Mouse (Mus musculus) heart, embryonic 14.5 days (tissue): ENCODE data around the gene Fgfr2. TPM values are rescaled to one million over a fixed set of nuclear protein-coding genes. Genes with fewer than 3 reads are reported as not detected.

ENCODE experiments used
- ATAC-seq: fragments of 200-750 bp; cut with Nextera tagmentation; 2 replicates; pipeline ENCODE4 v1.8.0; 2017; ENCODE audit warnings: low read depth, moderate TSS enrichment; ENCODE audit not compliant: insufficient number of reproducible peaks, insufficient read depth, low FRiP score
- H3K27ac ChIP-seq, 2 experiments: fragments of 200-500 bp in 1 of 2; fragments of 300-500 bp in 1 of 2; sonication (generic) in 1 of 2; replicated peaks in 1 of 2; 2 replicates each; pipeline ENCODE4 v1.5.1; 2012 to 2014; ENCODE audit warnings: low read depth in 2 of 2, low read length in 2 of 2, control low read depth in 1 of 2, mild to moderate bottlenecking in 1 of 2, mixed read lengths in 1 of 2; ENCODE audit not compliant: control insufficient read depth in 1 of 2, insufficient read depth in 1 of 2
- H3K27me3 ChIP-seq: fragments of 300-500 bp; sonication (generic); 2 replicates; pipeline ENCODE4 v1.6.1; 2014; ENCODE audit warnings: mild to moderate bottlenecking, low read length, control low read depth; ENCODE audit not compliant: control insufficient read depth, insufficient read depth
- H3K36me3 ChIP-seq: fragments of 300-500 bp; sonication (generic); 2 replicates; pipeline ENCODE4 v1.6.1; 2014; ENCODE audit warnings: mild to moderate bottlenecking, control low read depth, low read length, mixed read lengths; ENCODE audit not compliant: control insufficient read depth, insufficient read depth
- H3K4me1 ChIP-seq, 2 experiments: fragments of 200-500 bp in 1 of 2; fragments of 300-500 bp in 1 of 2; sonication (generic) in 1 of 2; 2 replicates each; pipeline ENCODE4 v1.6.1; 2012 to 2014; ENCODE audit warnings: low read length in 2 of 2, control low read depth in 1 of 2, mixed read lengths in 1 of 2; ENCODE audit not compliant: control insufficient read depth in 2 of 2, insufficient read depth in 2 of 2
- H3K4me2 ChIP-seq: fragments of 300-500 bp; sonication (generic); 2 replicates; pipeline ENCODE4 v1.6.1; 2014; ENCODE audit warnings: mild to moderate bottlenecking, low read length
- H3K4me3 ChIP-seq, 2 experiments: fragments of 200-500 bp in 1 of 2; fragments of 300-500 bp in 1 of 2; sonication (generic) in 1 of 2; 2 replicates each; pipeline ENCODE4 v1.5.1; 2012 to 2014; ENCODE audit warnings: low read length in 2 of 2, mild to moderate bottlenecking in 2 of 2, control low read depth in 1 of 2, low read depth in 1 of 2, moderate library complexity in 1 of 2; ENCODE audit not compliant: control insufficient read depth in 1 of 2, insufficient read depth in 1 of 2
- H3K9ac ChIP-seq: fragments of 300-500 bp; sonication (generic); 2 replicates; pipeline ENCODE4 v1.6.1; 2014; ENCODE audit warnings: mild to moderate bottlenecking, low read length
- H3K9me3 ChIP-seq: fragments of 300-500 bp; sonication (generic); 2 replicates; pipeline ENCODE4 v1.6.1; 2016; ENCODE audit warnings: low read length, control low read depth; ENCODE audit not compliant: control insufficient read depth
- WGBS: fragments of 180-500 bp; shearing (Covaris S2); extraction: QIAGEN DNeasy Blood & Tissue Kit; methylation state at CpG from one replicate; pipeline ENCODE4 v1.1.7; 2014; 5-methylcytosine and 5-hydroxymethylcytosine counted together
- polyA plus RNA-seq: library from polyadenylated mRNA; unstranded; fragments of >200 nt; fragmentation: Nextera tagmentation; extraction: Ambion mirVana; gene quantifications from 2 replicates; pipeline ENCODE4 v1.2.1, GENCODE M21; 2014

The Fgfr2 gene
- polyA plus RNA-seq, 1 experiment from 2014 or later: 22.4 TPM

- Histone ChIP-seq H3K9ac (no peak overlapping the region), H3K27me3 (no peaks in the 10 kb centered on the region), H3K4me1 (peaks cover 52 to 77% of the 10 kb centered on the region in 2 experiments), H3K4me3 (no peak overlapping the region), H3K36me3 (no peaks in the 10 kb centered on the region), H3K9me3 (no peaks in the 10 kb centered on the region), H3K4me2 (no peak overlapping the region), H3K27ac (peak overlapping the region; percentile 40 to 69; a peak in 3 of 4 replicates)
- 40% methylated on average over 13 of the region's 13 CpGs for WGBS
- 0 out of 2 replicates have a peak, but pooled peaks have one; percentile 10 for ATAC-seq
Observed at GRCm38 (mm10) chr7:130657751-130658150, 2465.4 kb downstream of the Fgfr2 start.

- H3K4me1 ChIP-seq: peaks cover 49 to 77% of the 10 kb centered on the region in 2 experiments
- no peaks in the 10 kb centered on the region for H3K27me3 ChIP-seq
- H3K4me2 ChIP-seq: no peak overlapping the region
- H3K9ac ChIP-seq: peak overlapping the region; percentile 42
- H3K9me3 ChIP-seq: no peaks in the 10 kb centered on the region
- H3K4me3 ChIP-seq: no peak overlapping the region
- ATAC-seq: no peak
- no peaks in the 10 kb centered on the region for H3K36me3 ChIP-seq
- H3K27ac ChIP-seq: peak overlapping the region; percentile 31 to 61; a peak in 3 of 4 replicates
- 77% methylated on average over 8 of the region's 8 CpGs for WGBS
Observed at GRCm38 (mm10) chr7:130656965-130657364, 2466.2 kb downstream of the Fgfr2 start.

DNA sequence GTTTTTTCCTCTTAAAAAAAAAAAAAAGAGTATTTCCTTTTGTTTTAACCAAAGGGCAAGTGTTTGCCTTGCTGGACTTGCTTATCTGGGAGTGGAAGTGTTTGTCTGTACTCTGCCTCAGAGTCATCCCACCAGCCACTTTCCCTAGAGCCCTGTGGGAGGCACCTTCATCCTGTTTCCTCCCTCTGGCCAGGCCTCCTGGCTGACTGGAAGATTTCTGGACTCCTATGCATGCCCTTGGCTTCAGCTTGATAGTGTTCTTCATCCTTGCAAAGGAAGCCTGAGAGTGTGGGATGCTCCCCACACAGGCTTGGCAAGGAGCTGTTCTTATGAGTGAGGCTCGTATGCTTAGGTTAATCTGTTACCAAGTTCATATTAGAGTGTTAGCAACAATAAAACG is 2468.6 kb downstream of the Fgfr2 start:
- WGBS: 16% methylated on average over 2 of the region's 2 CpGs
- H3K36me3 ChIP-seq: no peaks in the 10 kb centered on the region
- peak; percentile 52 for ATAC-seq
- peak overlapping the region; percentile 80 to 88 for H3K27ac ChIP-seq
- peak overlapping the region; percentile 44; the same call in 1 of the 2 replicates for H3K9ac ChIP-seq
- H3K4me1 ChIP-seq: peaks cover 51 to 79% of the 10 kb centered on the region in 2 experiments
- peak overlapping the region; percentile 17; the same call in 1 of the 2 replicates for H3K4me2 ChIP-seq
- H3K27me3 ChIP-seq: no peaks in the 10 kb centered on the region
- H3K4me3 ChIP-seq: no peak overlapping the region
- no peaks in the 10 kb centered on the region for H3K9me3 ChIP-seq

DNA sequence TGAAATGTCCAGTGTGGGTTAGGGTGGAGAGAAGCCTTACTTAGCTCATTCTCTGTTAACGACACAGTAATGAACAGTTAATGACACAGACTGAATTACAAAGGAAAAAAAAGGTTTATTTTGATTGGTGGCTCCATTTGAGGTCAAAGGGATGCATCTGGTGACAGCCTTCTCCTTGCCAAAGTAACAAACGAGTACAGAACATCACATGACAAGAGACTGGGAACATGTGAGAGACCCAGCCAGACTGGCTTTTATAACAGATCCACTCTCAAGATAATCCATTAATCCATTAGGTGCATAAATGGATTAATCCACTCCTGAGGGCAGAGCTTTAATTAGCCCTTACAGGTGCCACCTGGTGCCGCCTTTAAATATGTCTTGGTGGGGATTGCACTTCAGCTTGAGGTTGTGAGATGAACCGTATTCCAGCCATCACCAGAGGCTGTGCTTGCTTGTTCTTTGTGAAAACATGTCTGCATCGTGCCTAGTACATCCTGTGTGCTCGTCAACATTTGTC is 2470.1 kb downstream of the Fgfr2 start:
- Histone ChIP-seq H3K27ac (peak overlapping the region in 1 of 2 experiments; percentile 88; a peak in 1 of 4 replicates), H3K4me1 (peaks cover 62 to 92% of the 10 kb centered on the region in 2 experiments), H3K36me3 (no peaks in the 10 kb centered on the region), H3K9ac (no peak overlapping the region), H3K4me3 (no peak overlapping the region), H3K9me3 (no peaks in the 10 kb centered on the region), H3K4me2 (peak overlapping the region; percentile 24), H3K27me3 (no peaks in the 10 kb centered on the region)
- WGBS: 70% methylated on average over 6 of the region's 6 CpGs
- no peak for ATAC-seq

DNA sequence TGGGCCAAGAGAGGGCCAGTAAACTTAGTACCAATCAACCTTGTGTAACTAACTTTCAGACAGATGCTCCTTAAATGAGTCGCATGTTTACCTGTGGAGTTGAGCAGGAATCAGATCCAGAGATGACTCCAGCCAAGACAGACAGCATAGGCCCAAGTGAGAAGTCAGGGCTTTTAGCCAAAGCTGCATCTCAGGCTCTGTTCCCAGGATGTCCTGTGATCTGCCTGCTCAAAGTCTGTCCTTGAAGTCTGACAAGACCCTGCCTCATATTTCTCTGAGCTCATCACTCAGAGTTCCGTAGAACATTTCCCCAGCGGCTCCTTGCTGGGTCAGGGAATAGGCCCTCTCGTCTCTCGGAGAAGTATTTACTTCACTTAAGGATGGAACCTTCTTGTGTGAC is 2472.5 kb downstream of the Fgfr2 start:
- Histone ChIP-seq H3K4me2 (no peak overlapping the region), H3K4me3 (no peak overlapping the region), H3K36me3 (no peaks in the 10 kb centered on the region), H3K9ac (no peak overlapping the region), H3K4me1 (peaks cover 49 to 75% of the 10 kb centered on the region in 2 experiments), H3K27me3 (no peaks in the 10 kb centered on the region), H3K27ac (no peak overlapping the region), H3K9me3 (no peaks in the 10 kb centered on the region)
- 79% methylated on average over 5 of the region's 5 CpGs for WGBS
- no peak for ATAC-seq

DNA sequence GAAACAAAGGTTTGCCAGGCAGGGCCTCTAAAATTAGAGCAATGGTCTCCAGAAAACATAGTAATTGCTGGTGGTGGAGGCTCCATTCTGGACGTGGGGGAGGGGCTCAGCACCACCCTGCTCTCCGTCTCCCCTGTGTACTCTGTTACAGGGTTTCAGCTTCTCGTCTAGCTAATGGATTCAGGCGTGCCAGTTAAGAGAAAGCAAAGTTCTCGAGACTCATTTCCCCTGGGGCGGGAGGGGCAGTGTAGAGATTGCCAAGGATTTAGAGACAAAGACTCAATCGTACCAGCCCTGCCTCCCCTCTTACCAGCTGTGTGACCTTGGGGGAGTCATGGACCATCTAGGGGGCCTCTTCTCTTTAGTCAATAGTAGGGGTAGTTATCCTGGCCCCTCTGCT is 2473.9 kb downstream of the Fgfr2 start:
- 23% methylated on average over 7 of the region's 7 CpGs for WGBS
- no peaks in the 10 kb centered on the region for H3K27me3 ChIP-seq
- no peaks in the 10 kb centered on the region for H3K36me3 ChIP-seq
- H3K4me2 ChIP-seq: peak overlapping the region; percentile 83
- peak overlapping the region; percentile 56 for H3K9ac ChIP-seq
- ATAC-seq: no peak
- H3K9me3 ChIP-seq: no peaks in the 10 kb centered on the region
- no peak overlapping the region for H3K4me3 ChIP-seq
- peaks cover 39 to 66% of the 10 kb centered on the region in 2 experiments for H3K4me1 ChIP-seq
- H3K27ac ChIP-seq: peak overlapping the region; percentile 39 to 100

- H3K9ac ChIP-seq: peak overlapping the region; percentile 99
- no peaks in the 10 kb centered on the region for H3K9me3 ChIP-seq
- H3K4me2 ChIP-seq: peak overlapping the region; percentile 83
- H3K36me3 ChIP-seq: no peaks in the 10 kb centered on the region
- peak overlapping the region in 1 of 2 experiments; percentile 85; a peak in 2 of 4 replicates for H3K4me3 ChIP-seq
- peaks cover 31 to 59% of the 10 kb centered on the region in 2 experiments for H3K4me1 ChIP-seq
- H3K27ac ChIP-seq: peak overlapping the region; percentile 100
- no peaks in the 10 kb centered on the region for H3K27me3 ChIP-seq
- no peak for ATAC-seq
- 55% methylated on average over 4 of the region's 4 CpGs for WGBS
Observed at GRCm38 (mm10) chr7:130648061-130648460, 2475.1 kb downstream of the Fgfr2 start.

- Histone ChIP-seq H3K9ac (peak overlapping the region; percentile 99), H3K27me3 (no peaks in the 10 kb centered on the region), H3K4me3 (peak overlapping the region; percentile 85 to 89), H3K9me3 (no peaks in the 10 kb centered on the region), H3K36me3 (no peaks in the 10 kb centered on the region), H3K27ac (peak overlapping the region; percentile 100), H3K4me1 (peaks cover 28 to 50% of the 10 kb centered on the region in 2 experiments), H3K4me2 (peak overlapping the region; percentile 83)
- WGBS: under 1% methylated on average over 18 of the region's 18 CpGs
- ATAC-seq: peak; percentile 66
Observed at GRCm38 (mm10) chr7:130646762-130647139, 2476.4 kb downstream of the Fgfr2 start.
